Mouse (Mus musculus): Measurements from ENCODE around the gene Kcnh6. TPM values are rescaled to one million over a fixed set of nuclear protein-coding genes. Genes with fewer than 3 reads are reported as not detected.

Kcnh6 gene
- polyA plus RNA-seq, 1 experiment from 2014 or later = 0.03 TPM

GRCm38 (mm10) chr11:106045256-106045655 lies 37.3 kb downstream of the Kcnh6 start:
- WGBS (ENCODE audit: insufficient replicate concordance) = 79% methylated on average over 1 of the region's 1 CpGs
- Histone ChIP-seq H3K4me2 (no peak overlapping the region), H3K4me1 (replicated peaks) (peaks cover 33% of the 10 kb centered on the region), H3K36me3 (peaks cover 34% of the 10 kb centered on the region), H3K27ac (no peak overlapping the region), H3K27me3 (no peaks in the 10 kb centered on the region), H3K4me3 (replicated peaks) (no peak overlapping the region), H3K9me3 (replicated peaks) (no peaks in the 10 kb centered on the region), H3K9ac (no peak overlapping the region)
- ATAC-seq (ENCODE audit: low read depth) = no peak
- no peak for DNase-seq

GRCm38 (mm10) chr11:106045780-106046179 lies 37.9 kb downstream of the Kcnh6 start:
- H3K9ac ChIP-seq = no peak overlapping the region

GRCm38 (mm10) chr11:106046584-106046983 lies 38.7 kb downstream of the Kcnh6 start:
- H3K27ac ChIP-seq = no peak overlapping the region
- ATAC-seq (ENCODE audit: low read depth) = peak; percentile 25; the same call in 1 of the 2 replicates

More at GRCm38 (mm10) chr11:106045780-106046179, 37.9 kb downstream of the Kcnh6 start:
- Histone ChIP-seq H3K4me3 (replicated peaks) (no peak overlapping the region), H3K9me3 (replicated peaks) (no peaks in the 10 kb centered on the region), H3K4me2 (no peak overlapping the region), H3K27me3 (no peaks in the 10 kb centered on the region), H3K4me1 (replicated peaks) (peaks cover 30% of the 10 kb centered on the region), H3K36me3 (peaks cover 37% of the 10 kb centered on the region), H3K27ac (no peak overlapping the region)
- no peak for ATAC-seq (ENCODE audit: low read depth)
- DNase-seq = no peak
- WGBS (ENCODE audit: insufficient replicate concordance) = 88% methylated on average over 3 of the region's 3 CpGs

DNA sequence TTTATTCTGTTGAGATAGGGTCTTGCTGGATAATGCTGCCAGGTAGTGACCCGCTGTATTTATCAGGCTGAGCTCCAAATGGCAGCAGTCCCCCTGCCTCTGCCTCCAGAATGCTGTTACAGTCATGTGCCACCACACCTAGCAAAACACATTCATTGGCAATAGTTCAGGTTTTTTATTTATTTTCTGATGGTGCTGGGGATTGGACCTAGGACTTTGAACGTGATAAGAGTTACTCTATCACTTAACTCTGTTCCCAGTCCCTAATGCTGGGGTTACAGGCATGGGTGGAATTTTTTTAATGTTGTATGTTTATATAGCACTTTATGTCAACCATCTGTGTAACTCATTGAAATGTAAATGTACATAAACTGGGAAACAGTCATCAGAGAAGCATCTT lies 46.0 kb downstream of the Kcnh6 start:
- WGBS (ENCODE audit: insufficient replicate concordance) = 74% methylated on average over 2 of the region's 2 CpGs
- Histone ChIP-seq H3K4me3 (replicated peaks) (no peak overlapping the region), H3K4me2 (no peak overlapping the region), H3K36me3 (peaks cover 94% of the 10 kb centered on the region), H3K9me3 (replicated peaks) (no peaks in the 10 kb centered on the region), H3K27ac (no peak overlapping the region), H3K27me3 (no peaks in the 10 kb centered on the region), H3K9ac (no peak overlapping the region; the same call in 1 of the 2 replicates), H3K4me1 (replicated peaks) (peaks cover 46% of the 10 kb centered on the region)
- ATAC-seq (ENCODE audit: low read depth) = no peak
- DNase-seq = no peak

More at GRCm38 (mm10) chr11:106046584-106046983, 38.7 kb downstream of the Kcnh6 start:
- Histone ChIP-seq H3K9ac (no peak overlapping the region), H3K4me3 (replicated peaks) (no peak overlapping the region), H3K9me3 (replicated peaks) (no peaks in the 10 kb centered on the region), H3K4me2 (no peak overlapping the region), H3K27me3 (no peaks in the 10 kb centered on the region), H3K36me3 (peaks cover 45% of the 10 kb centered on the region), H3K4me1 (replicated peaks) (peaks cover 28% of the 10 kb centered on the region)
- no peak for DNase-seq
- 74% methylated on average over 9 of the region's 9 CpGs for WGBS (ENCODE audit: insufficient replicate concordance)

DNA sequence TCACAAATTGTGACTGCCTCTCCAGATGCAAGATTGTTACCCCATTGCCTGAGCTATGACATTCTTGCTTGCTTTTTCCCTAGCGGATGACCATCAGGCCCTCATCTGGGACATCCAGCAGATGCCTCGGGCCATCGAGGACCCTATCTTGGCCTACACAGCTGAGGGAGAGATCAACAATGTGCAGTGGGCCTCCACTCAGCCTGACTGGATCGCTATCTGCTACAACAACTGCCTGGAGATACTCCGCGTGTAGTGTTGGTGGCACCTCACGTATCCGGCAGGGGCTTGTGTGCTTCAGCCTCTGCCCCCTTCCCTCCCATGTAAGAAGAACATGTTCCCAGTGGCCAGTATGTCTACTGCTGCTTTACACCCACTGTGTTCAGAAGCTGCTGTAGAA lies 46.7 kb downstream of the Kcnh6 start:
- peak; percentile 32 for DNase-seq
- WGBS (ENCODE audit: insufficient replicate concordance) = 48% methylated on average over 8 of the region's 8 CpGs
- peaks cover 46% of the 10 kb centered on the region for H3K4me1 ChIP-seq (replicated peaks)
- peak overlapping the region; percentile 89 for H3K27ac ChIP-seq
- no peak overlapping the region; the same call in 1 of the 2 replicates for H3K9ac ChIP-seq
- peaks cover 89% of the 10 kb centered on the region for H3K36me3 ChIP-seq
- ATAC-seq (ENCODE audit: low read depth) = peak; percentile 67
- H3K4me2 ChIP-seq = no peak overlapping the region
- no peaks in the 10 kb centered on the region for H3K27me3 ChIP-seq
- H3K9me3 ChIP-seq (replicated peaks) = no peaks in the 10 kb centered on the region
- H3K4me3 ChIP-seq (replicated peaks) = no peak overlapping the region

- peaks cover 49% of the 10 kb centered on the region for H3K4me1 ChIP-seq (replicated peaks)
- 44% methylated on average over 6 of the region's 6 CpGs for WGBS (ENCODE audit: insufficient replicate concordance)
- 0 out of 2 replicates have a peak overlapping the region, but pooled peaks have one; percentile 2 for H3K9ac ChIP-seq
- no peaks in the 10 kb centered on the region for H3K9me3 ChIP-seq (replicated peaks)
- peak overlapping the region; percentile 89 for H3K27ac ChIP-seq
- no peaks in the 10 kb centered on the region for H3K27me3 ChIP-seq
- DNase-seq (no peak), ATAC-seq (ENCODE audit: low read depth) (no peak)
- H3K4me2 ChIP-seq = no peak overlapping the region
- H3K36me3 ChIP-seq = peaks cover 83% of the 10 kb centered on the region
- H3K4me3 ChIP-seq (replicated peaks) = no peak overlapping the region
Observed at GRCm38 (mm10) chr11:106055341-106055740, 47.4 kb downstream of the Kcnh6 start.

GRCm38 (mm10) chr11:106056819-106057491 lies 49.0 kb downstream of the Kcnh6 start:
- Histone ChIP-seq H3K27ac (peak overlapping the region; percentile 89), H3K4me2 (peak overlapping the region; percentile 55)

GRCm38 (mm10) chr11:106058020-106058419 lies 50.1 kb downstream of the Kcnh6 start:
- ATAC-seq (ENCODE audit: low read depth) (no peak), DNase-seq (no peak)
- Histone ChIP-seq H3K9me3 (replicated peaks) (no peaks in the 10 kb centered on the region), H3K27me3 (no peaks in the 10 kb centered on the region), H3K9ac (no peak overlapping the region), H3K36me3 (peaks cover 59% of the 10 kb centered on the region), H3K4me2 (no peak overlapping the region), H3K4me1 (replicated peaks) (peaks cover 49% of the 10 kb centered on the region), H3K27ac (peak overlapping the region; percentile 89; the same call in 1 of the 2 replicates), H3K4me3 (replicated peaks) (no peak overlapping the region)
- WGBS (ENCODE audit: insufficient replicate concordance) = 75% methylated on average over 8 of the region's 8 CpGs

More at GRCm38 (mm10) chr11:106056819-106057491, 49.0 kb downstream of the Kcnh6 start:
- H3K36me3 ChIP-seq = peaks cover 69% of the 10 kb centered on the region
- peaks cover 49% of the 10 kb centered on the region for H3K4me1 ChIP-seq (replicated peaks)
- peak; percentile 60 for DNase-seq
- H3K9ac ChIP-seq = peak overlapping the region; percentile 51; the same call in 1 of the 2 replicates
- no peaks in the 10 kb centered on the region for H3K9me3 ChIP-seq (replicated peaks)
- H3K27me3 ChIP-seq = no peaks in the 10 kb centered on the region
- H3K4me3 ChIP-seq (replicated peaks) = no peak overlapping the region
- 19% methylated on average over 8 of the region's 8 CpGs for WGBS (ENCODE audit: insufficient replicate concordance)
- peak; percentile 92 for ATAC-seq (ENCODE audit: low read depth)

DNA sequence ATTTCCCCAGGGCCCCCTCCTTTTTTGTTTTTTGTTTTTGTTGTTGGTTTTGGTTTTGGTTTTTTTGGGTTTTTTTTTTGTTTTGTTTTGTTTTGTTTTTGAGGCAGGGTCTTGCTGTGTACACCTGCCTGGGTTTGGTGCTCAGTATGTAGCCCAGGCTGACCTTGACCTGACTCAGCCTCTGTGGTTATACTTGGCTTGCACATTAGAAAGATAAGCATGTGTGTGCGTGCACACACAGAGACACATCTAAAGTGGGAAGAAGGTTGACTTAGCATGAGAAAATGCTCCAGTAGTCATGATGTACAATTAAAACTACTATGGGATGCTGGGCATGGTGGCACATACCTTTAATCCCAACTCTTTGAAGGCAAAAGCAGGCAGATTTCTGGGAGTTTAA lies 52.6 kb downstream of the Kcnh6 start:
- ATAC-seq (ENCODE audit: low read depth) (no peak), DNase-seq (no peak)
- Histone ChIP-seq H3K9me3 (replicated peaks) (no peaks in the 10 kb centered on the region), H3K4me1 (replicated peaks) (peaks cover 37% of the 10 kb centered on the region), H3K27ac (no peak overlapping the region), H3K4me2 (no peak overlapping the region), H3K9ac (no peak overlapping the region), H3K36me3 (peaks cover 34% of the 10 kb centered on the region), H3K27me3 (no peaks in the 10 kb centered on the region), H3K4me3 (replicated peaks) (no peak overlapping the region)
- 38% methylated on average over 1 of the region's 1 CpGs for WGBS (ENCODE audit: insufficient replicate concordance)

GRCm38 (mm10) chr11:106061311-106061710 lies 53.4 kb downstream of the Kcnh6 start:
- Histone ChIP-seq H3K4me2 (no peak overlapping the region), H3K4me1 (replicated peaks) (peaks cover 31% of the 10 kb centered on the region), H3K27me3 (no peaks in the 10 kb centered on the region), H3K9me3 (replicated peaks) (no peaks in the 10 kb centered on the region), H3K9ac (no peak overlapping the region), H3K27ac (no peak overlapping the region), H3K36me3 (peaks cover 27% of the 10 kb centered on the region), H3K4me3 (replicated peaks) (no peak overlapping the region)
- 73% methylated on average over 1 of the region's 1 CpGs for WGBS (ENCODE audit: insufficient replicate concordance)
- no peak for DNase-seq
- ATAC-seq (ENCODE audit: low read depth) = no peak

GRCm38 (mm10) chr11:106063756-106064155 lies 55.8 kb downstream of the Kcnh6 start:
- ATAC-seq (ENCODE audit: low read depth) = no peak

More at GRCm38 (mm10) chr11:106063756-106064155, 55.8 kb downstream of the Kcnh6 start:
- Histone ChIP-seq H3K27ac (no peak overlapping the region), H3K4me3 (replicated peaks) (no peak overlapping the region), H3K4me1 (replicated peaks) (peaks cover 28% of the 10 kb centered on the region), H3K36me3 (peaks cover 3% of the 10 kb centered on the region), H3K9me3 (replicated peaks) (no peaks in the 10 kb centered on the region), H3K9ac (no peak overlapping the region), H3K27me3 (no peaks in the 10 kb centered on the region), H3K4me2 (no peak overlapping the region)
- 74% methylated on average over 5 of the region's 5 CpGs for WGBS (ENCODE audit: insufficient replicate concordance)
- DNase-seq = no peak
